Mouse (Mus musculus) myocyte (in vitro differentiated cells): ENCODE results near the gene Epb41l5.

Experiments used
- E2F4 ChIP-seq: IDR thresholded peaks from one replicate; pipeline ENCODE4 v1.6.1; 2011; ENCODE audit warnings: mild to moderate bottlenecking, control low read depth, moderate library complexity; ENCODE audit not compliant: insufficient read depth
- MAX ChIP-seq: IDR thresholded peaks from one replicate; pipeline ENCODE4 v1.6.1; 2011; ENCODE audit warnings: low read depth, mild to moderate bottlenecking, control low read depth
- MYOG ChIP-seq, 3 experiments: IDR thresholded peaks; one replicate each; pipeline ENCODE4 v1.6.1; 2011; ENCODE audit warnings: control low read depth in 2 of 3, low read depth in 2 of 3, mild to moderate bottlenecking in 2 of 3; ENCODE audit not compliant: insufficient read length in 2 of 3, control insufficient read depth in 1 of 3, insufficient read depth in 1 of 3
- POLR2A ChIP-seq: IDR thresholded peaks from one replicate; pipeline ENCODE4 v1.6.1; 2011; ENCODE audit warnings: low read depth, mild to moderate bottlenecking, control low read depth, moderate library complexity; ENCODE audit not compliant: insufficient read length
- POLR2AphosphoS2 ChIP-seq: IDR thresholded peaks from one replicate; pipeline ENCODE4 v1.6.1; 2011; ENCODE audit warnings: low read depth, control low read depth; ENCODE audit not compliant: insufficient read length
- REST ChIP-seq: IDR thresholded peaks from one replicate; pipeline ENCODE4 v1.6.1; 2011; ENCODE audit warnings: mild to moderate bottlenecking, control low read depth, moderate library complexity; ENCODE audit not compliant: insufficient read depth, insufficient read length
- SRF ChIP-seq: IDR thresholded peaks from one replicate; pipeline ENCODE4 v1.6.1; 2011; ENCODE audit warnings: low read depth; ENCODE audit not compliant: control insufficient read depth, insufficient read length
- TCF12 ChIP-seq: IDR thresholded peaks from one replicate; pipeline ENCODE4 v1.6.1; 2011; ENCODE audit warnings: mild to moderate bottlenecking, control low read depth; ENCODE audit not compliant: poor library complexity, insufficient read depth, severe bottlenecking
- TCF3 ChIP-seq: IDR thresholded peaks from one replicate; pipeline ENCODE4 v1.6.1; 2011; ENCODE audit warnings: low read depth, control low read depth; ENCODE audit not compliant: insufficient read length
- USF1 ChIP-seq: IDR thresholded peaks from one replicate; pipeline ENCODE4 v1.6.1; 2011; ENCODE audit warnings: low read depth, mild to moderate bottlenecking, control low read depth, moderate library complexity

GRCm38 (mm10) chr1:119674984-119675383, 26.2 kb upstream of the Epb41l5 start:
- TF ChIP-seq POLR2A (no peak), MAX (no peak), MYOG (IDR thresholded peaks at IDR 0.05; ENCODE audit: control insufficient read depth in 1 of 3, insufficient read depth in 1 of 3, insufficient read length in 2 of 3, low read depth in 2 of 3) (no peak), POLR2AphosphoS2 (no peak), REST (no peak), SRF (no peak), TCF12 (no peak), TCF3 (no peak), USF1 (no peak), E2F4 (no peak)
